Mouse (Mus musculus) megakaryocyte, embryonic 14.5 days (primary cell): ENCODE data around the gene Hes2.

Experiments used
- FLI1 ChIP-seq: IDR thresholded peaks from 2 replicates; pipeline ENCODE4 v1.6.1; 2012; ENCODE audit warnings: low read length, inconsistent platforms, mixed read lengths
- GATA1 ChIP-seq: IDR thresholded peaks from 3 replicates; pipeline ENCODE4 v1.6.1; 2012; ENCODE audit warnings: mixed read lengths, low read length, inconsistent platforms, borderline replicate concordance

DNA sequence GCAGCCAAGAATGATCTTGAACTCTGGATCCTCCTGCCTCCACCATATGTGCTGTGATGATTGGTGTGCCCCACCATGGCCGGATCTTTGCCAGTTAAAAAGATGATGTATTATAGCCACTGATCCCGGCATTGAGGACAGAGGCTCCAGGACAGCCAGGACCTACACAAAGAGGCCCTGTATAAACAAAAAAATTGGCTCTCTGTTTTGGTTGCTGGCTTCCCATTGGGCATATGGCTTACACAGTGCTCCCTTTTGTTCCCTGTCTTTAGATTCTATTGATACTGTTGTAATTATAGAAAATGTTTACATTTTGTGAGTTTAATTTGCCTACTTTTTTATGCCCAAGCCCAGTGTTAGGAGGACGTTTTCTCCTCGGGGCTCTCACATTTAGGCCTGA, 33.9 kb downstream of the Hes2 start:
- TF ChIP-seq GATA1 (no peak), FLI1 (no peak)
